Mouse (Mus musculus): Measurements from ENCODE around the gene Ptch1.

GRCm38 (mm10) chr13:63609734-63610133 lies 36.3 kb upstream of the Ptch1 start:
- TF ChIP-seq POLR2A (IDR thresholded peaks at IDR 0.05; ENCODE audit: control insufficient read depth, low read depth, low read length) (no peak), CTCF (IDR thresholded peaks at IDR 0.05; ENCODE audit: control insufficient read depth, insufficient read depth, insufficient replicate concordance, low read depth, low read length) (no peak)
